Mouse (Mus musculus) heart, embryonic 16.5 days (tissue): ENCODE data around the gene Dhrs3. TPM values are rescaled to one million over a fixed set of nuclear protein-coding genes. Genes with fewer than 3 reads are reported as not detected.

Experiments used
- ATAC-seq: fragments of 200-750 bp; cut with Nextera tagmentation; replicated peaks from 2 replicates; pipeline ENCODE4 v1.8.0; 2017; ENCODE audit warnings: moderate number of reproducible peaks; ENCODE audit not compliant: insufficient read depth, low FRiP score; ENCODE audit errors: extremely low read depth
- H3K27ac ChIP-seq: fragments of 300-500 bp; sonication (generic); 2 replicates; pipeline ENCODE4 v1.5.1; 2014; ENCODE audit warnings: mild to moderate bottlenecking, low read length, control low read depth, moderate library complexity
- H3K27me3 ChIP-seq: fragments of 300-500 bp; sonication (generic); 2 replicates; pipeline ENCODE4 v1.6.1; 2014; ENCODE audit warnings: low read length, mixed read lengths; ENCODE audit not compliant: control insufficient read depth, insufficient read depth
- H3K36me3 ChIP-seq: fragments of 300-500 bp; sonication (generic); 2 replicates; pipeline ENCODE4 v1.6.1; 2014; ENCODE audit not compliant: control insufficient read depth, insufficient read depth
- H3K4me1 ChIP-seq: fragments of 300-500 bp; sonication (generic); 2 replicates; pipeline ENCODE4 v1.6.1; 2014; ENCODE audit warnings: low read length, mixed read lengths; ENCODE audit not compliant: control insufficient read depth, insufficient read depth
- H3K4me2 ChIP-seq: fragments of 300-500 bp; sonication (generic); 2 replicates; pipeline ENCODE4 v1.6.1; 2014; ENCODE audit warnings: low read depth, mild to moderate bottlenecking, control low read depth, low read length
- H3K4me3 ChIP-seq: fragments of 300-500 bp; sonication (generic); 2 replicates; pipeline ENCODE4 v1.5.1; 2014; ENCODE audit warnings: mild to moderate bottlenecking, control low read depth, low read length
- H3K9ac ChIP-seq: fragments of 300-500 bp; sonication (generic); 2 replicates; pipeline ENCODE4 v1.6.1; 2014; ENCODE audit warnings: low read length, control low read depth
- H3K9me3 ChIP-seq: fragments of 300-500 bp; sonication (generic); replicated peaks from 2 replicates; pipeline ENCODE4 v1.6.1; 2016; ENCODE audit warnings: low read length; ENCODE audit not compliant: control insufficient read depth
- WGBS: fragments of 180-500 bp; shearing (Covaris S2); extraction: QIAGEN DNeasy Blood & Tissue Kit; methylation state at CpG from one replicate; pipeline ENCODE4 v1.1.7; 2014; 5-methylcytosine and 5-hydroxymethylcytosine counted together
- polyA plus RNA-seq: library from polyadenylated mRNA; unstranded; fragments of >200 nt; fragmentation: Nextera tagmentation; extraction: Ambion mirVana; gene quantifications from 2 replicates; pipeline ENCODE4 v1.2.1, GENCODE M21; 2015

The Dhrs3 gene
- polyA plus RNA-seq, 1 experiment from 2014 or later: 36.8 TPM

DNA sequence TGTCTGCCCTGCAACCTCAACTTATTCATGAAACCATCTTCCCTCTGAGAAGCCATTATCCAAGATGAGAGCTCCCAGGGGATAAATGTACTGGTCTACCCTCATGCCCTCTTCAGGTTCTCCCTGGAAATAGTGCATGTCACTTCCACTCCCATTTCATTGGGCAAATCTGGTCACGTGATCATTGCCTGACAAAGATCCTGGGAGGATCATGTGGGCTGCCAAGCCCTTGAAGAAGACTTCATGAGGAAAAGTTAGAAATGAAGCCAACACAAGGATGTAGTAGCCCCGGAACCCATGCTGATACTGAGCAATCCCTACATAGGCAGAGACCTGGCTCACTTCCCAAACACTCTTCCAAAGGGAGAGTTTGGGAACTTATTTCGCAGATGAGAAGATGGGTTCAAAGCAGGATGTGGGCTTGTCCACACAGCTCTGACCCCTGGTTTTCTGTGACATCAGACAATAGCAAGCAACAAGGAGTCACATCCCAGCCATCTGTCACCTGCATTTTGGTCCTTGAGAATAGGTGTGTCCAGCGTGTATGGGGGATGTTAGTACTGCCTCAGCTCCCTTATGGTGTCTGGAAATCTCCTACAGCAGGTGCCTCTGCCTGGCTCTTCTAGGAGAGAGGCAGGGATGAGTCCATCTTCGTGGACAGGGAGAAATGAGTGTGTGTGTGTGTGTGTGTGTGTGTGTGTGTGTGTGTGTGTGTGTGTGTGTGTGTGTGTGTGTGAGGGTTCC is 36.2 kb downstream of the Dhrs3 start:
- Histone ChIP-seq H3K36me3 (peaks cover 6% of the 10 kb centered on the region), H3K4me1 (peaks cover 29% of the 10 kb centered on the region), H3K27me3 (no peaks in the 10 kb centered on the region), H3K9ac (no peak overlapping the region), H3K9me3 (no peaks in the 10 kb centered on the region), H3K4me2 (no peak overlapping the region), H3K27ac (peak overlapping the region; percentile 53), H3K4me3 (no peak overlapping the region)
- WGBS: 75% methylated on average over 5 of the region's 5 CpGs
- no peak for ATAC-seq

DNA sequence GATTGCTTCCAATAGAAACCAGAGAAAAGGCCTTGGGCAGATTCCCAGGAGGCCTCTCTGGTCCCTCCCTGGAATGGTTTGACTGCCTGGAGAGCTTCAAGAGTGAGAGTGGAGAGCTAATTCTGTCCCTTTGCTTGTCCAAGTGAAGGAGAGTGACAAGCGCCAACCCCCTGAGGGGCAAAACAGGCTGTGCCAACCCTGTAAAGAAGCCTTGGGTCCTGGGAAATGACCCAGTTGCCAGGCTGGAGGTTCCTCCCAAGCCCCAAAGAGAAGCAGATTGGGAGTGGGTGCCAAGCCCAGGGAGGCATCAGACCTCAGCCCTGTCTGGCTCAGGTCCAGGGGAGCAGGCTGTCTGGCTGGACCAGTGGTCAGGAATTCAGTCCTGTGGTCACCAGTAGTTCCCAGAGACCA is 37.2 kb downstream of the Dhrs3 start:
- Histone ChIP-seq H3K36me3 (peaks cover 6% of the 10 kb centered on the region), H3K4me2 (peak overlapping the region; percentile 24), H3K9me3 (no peaks in the 10 kb centered on the region), H3K4me3 (no peak overlapping the region), H3K27ac (peak overlapping the region; percentile 90), H3K4me1 (peaks cover 29% of the 10 kb centered on the region), H3K27me3 (no peaks in the 10 kb centered on the region), H3K9ac (0 out of 2 replicates have a peak overlapping the region, but pooled peaks have one; percentile 5)
- ATAC-seq: peak; percentile 68
- 33% methylated on average over 1 of the region's 1 CpGs for WGBS

DNA sequence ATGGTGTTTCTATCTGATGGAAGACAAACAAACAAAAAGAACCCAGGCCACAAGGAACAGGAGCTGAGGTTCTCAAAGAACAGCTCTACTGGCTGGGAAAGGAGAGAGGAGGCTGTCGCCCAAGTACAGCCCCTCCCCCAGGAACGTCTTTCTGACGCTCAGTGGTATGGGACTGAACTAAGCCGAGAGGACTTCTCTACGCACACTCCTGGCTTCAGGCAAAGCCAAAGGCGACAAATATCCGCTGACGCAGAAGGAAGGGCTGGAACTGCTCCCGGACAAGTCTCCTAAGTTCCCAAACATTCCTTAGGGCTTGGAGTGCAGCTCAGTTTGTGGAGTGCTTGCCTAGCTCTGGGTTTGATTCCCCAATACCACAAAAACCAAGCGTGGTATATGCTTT is 37.7 kb downstream of the Dhrs3 start:
- 9% methylated on average over 10 of the region's 10 CpGs for WGBS
- H3K36me3 ChIP-seq: peaks cover 6% of the 10 kb centered on the region
- peaks cover 29% of the 10 kb centered on the region for H3K4me1 ChIP-seq
- H3K4me3 ChIP-seq: no peak overlapping the region
- H3K4me2 ChIP-seq: peak overlapping the region; percentile 24
- H3K9me3 ChIP-seq: no peaks in the 10 kb centered on the region
- no peaks in the 10 kb centered on the region for H3K27me3 ChIP-seq
- peak overlapping the region; percentile 90 for H3K27ac ChIP-seq
- H3K9ac ChIP-seq: no peak overlapping the region
- ATAC-seq: peak; percentile 89

DNA sequence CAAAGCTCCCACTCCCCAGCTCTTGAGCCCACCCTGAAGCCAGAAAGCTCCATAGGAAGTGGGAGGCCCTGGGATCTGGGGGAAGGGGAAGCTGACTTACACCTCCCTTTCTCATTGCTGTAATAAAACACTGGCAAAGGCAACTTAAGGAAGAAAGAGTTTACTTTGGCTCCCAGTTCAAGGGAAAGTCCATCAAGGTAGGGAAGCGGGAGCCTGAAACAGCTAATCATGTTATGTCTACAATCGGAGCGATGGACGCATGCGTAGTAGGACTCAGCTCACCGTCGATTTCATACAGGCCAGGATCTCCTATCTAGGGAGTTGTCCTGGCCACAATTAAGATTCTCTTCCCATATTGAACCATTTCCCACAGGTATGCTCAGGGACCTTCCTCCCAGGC is 38.5 kb downstream of the Dhrs3 start:
- Histone ChIP-seq H3K36me3 (peaks cover 6% of the 10 kb centered on the region), H3K4me2 (no peak overlapping the region), H3K9ac (no peak overlapping the region), H3K9me3 (no peaks in the 10 kb centered on the region), H3K4me3 (no peak overlapping the region), H3K27ac (peak overlapping the region; percentile 90), H3K4me1 (peaks cover 26% of the 10 kb centered on the region), H3K27me3 (no peaks in the 10 kb centered on the region)
- 76% methylated on average over 7 of the region's 7 CpGs for WGBS
- no peak for ATAC-seq

DNA sequence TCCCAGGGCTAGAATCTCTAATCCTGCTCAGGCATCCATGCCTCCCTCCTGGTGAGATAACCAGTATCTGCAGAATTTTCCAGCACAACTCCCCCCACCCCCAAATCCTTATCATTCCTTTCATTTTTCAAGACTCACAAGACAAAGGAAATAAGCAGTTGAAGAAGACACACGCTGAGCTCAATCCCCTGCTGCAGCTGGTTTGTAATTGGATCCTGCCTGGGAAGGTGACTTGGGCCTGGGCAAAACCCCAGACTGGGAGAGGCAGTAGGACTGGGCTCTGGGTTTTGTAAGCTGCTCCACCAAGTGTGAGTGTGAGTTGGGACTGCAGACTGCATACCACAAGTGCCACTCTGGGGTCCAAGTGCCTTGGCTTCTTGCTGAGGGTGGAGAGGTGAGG is 41.9 kb downstream of the Dhrs3 start:
- H3K4me3 ChIP-seq: no peak overlapping the region
- no peaks in the 10 kb centered on the region for H3K27me3 ChIP-seq
- no peak for ATAC-seq
- no peaks in the 10 kb centered on the region for H3K36me3 ChIP-seq
- H3K9ac ChIP-seq: no peak overlapping the region
- H3K4me2 ChIP-seq: no peak overlapping the region
- 20% methylated on average over 1 of the region's 1 CpGs for WGBS
- no peak overlapping the region for H3K27ac ChIP-seq
- peaks cover 17% of the 10 kb centered on the region for H3K4me1 ChIP-seq
- no peaks in the 10 kb centered on the region for H3K9me3 ChIP-seq

DNA sequence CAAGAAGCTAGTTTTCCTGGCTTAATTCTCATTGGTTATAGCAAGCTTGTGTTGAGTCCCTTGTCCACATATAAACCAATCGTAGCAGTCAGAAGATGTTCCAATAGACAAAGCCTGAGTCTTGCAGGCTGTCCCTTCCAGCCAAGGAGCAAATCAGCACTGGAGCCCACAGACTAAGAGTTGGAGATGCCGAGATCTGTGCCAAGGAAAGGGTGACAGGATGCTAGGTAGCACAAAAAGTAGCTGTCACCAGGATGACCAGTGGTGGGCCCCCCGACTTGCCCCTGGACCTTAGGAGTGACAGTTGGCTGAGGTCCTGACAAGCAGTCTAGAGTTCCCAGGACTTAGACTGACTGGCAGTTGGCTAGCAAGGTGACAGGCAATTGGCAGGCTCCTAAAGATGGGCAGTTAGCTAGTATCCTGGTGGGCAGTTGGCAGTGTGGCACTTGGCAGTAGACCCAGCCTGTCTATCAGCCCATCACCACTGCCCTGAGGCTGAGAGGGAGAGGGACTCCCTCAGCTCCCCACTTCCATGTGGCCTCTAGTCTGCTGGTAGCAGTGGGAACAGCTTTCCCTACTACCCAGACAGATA is 44.0 kb downstream of the Dhrs3 start:
- H3K9me3 ChIP-seq: no peaks in the 10 kb centered on the region
- H3K27ac ChIP-seq: no peak overlapping the region
- no peaks in the 10 kb centered on the region for H3K36me3 ChIP-seq
- no peak overlapping the region for H3K4me3 ChIP-seq
- WGBS: 78% methylated on average over 3 of the region's 3 CpGs
- ATAC-seq: no peak
- no peaks in the 10 kb centered on the region for H3K4me1 ChIP-seq
- H3K4me2 ChIP-seq: no peak overlapping the region
- no peaks in the 10 kb centered on the region for H3K27me3 ChIP-seq
- no peak overlapping the region for H3K9ac ChIP-seq

DNA sequence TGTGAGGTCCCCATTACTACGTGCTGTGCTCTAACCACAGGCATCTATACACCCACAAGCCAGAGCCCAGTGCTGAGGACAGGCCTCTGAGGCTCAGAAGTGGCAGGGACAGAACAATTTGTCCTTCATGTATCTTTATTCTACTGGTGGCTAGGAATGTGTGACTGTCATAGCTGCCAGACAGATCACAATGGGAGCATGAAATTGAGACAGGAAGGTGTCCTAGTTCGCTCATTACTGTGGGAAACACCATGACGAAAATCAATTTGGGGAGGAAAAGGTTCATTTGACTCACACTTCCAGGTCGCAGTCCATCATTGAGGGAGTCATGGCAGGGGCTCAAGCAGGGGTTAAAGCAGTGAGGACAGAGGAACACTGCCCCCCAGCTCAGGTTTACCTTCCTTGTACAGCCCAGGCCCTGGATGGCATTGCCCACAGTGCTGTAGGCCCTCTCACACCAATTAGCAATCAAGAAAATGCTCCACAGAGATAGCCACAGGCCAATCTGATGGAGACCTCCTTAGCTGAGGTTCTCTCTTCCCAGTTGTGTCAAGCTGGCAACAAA is 47.3 kb downstream of the Dhrs3 start:
- no peak; the same call in 1 of the 2 replicates for ATAC-seq
- no peaks in the 10 kb centered on the region for H3K4me1 ChIP-seq

DNA sequence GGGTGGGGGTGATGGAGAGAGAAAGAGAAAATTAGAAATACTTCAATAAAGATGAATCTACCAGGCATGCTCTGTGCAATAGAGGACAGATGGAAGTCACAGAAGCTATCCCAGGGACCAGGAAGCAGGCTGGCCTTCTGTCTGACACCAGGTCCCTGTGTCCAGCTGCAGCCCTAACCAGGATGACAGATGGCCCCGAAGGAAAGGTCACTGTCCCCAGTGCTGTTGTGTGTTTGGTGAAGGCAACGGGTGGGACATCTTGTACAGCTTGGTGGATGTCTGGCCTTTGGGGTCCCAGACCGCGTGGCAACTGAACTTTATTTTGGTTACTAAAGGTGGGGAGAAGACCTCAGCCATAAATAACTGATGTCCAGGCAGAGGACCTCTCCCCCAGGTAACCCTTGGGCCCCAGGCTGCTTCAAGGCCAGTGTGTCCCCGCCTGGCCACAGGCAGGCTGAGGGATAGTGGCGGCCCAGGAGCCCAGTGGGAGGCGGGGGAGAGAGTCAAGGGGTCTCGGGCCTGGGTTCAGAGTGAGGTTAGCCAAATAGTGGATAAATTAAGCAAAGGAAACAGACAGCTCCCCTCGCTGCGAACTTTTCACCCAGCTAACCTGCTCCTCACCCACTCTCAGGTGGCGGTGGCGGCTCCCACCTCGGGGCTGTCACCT is 48.3 kb downstream of the Dhrs3 start:
- Histone ChIP-seq H3K4me1 (no peaks in the 10 kb centered on the region), H3K4me2 (no peak overlapping the region), H3K4me3 (no peak overlapping the region), H3K9me3 (no peaks in the 10 kb centered on the region), H3K27ac (no peak overlapping the region), H3K36me3 (no peaks in the 10 kb centered on the region), H3K27me3 (no peaks in the 10 kb centered on the region), H3K9ac (no peak overlapping the region)
- ATAC-seq: no peak
- WGBS: 67% methylated on average over 13 of the region's 13 CpGs

More for the DNA sequence above, 47.3 kb downstream of the Dhrs3 start:
- H3K27ac ChIP-seq: no peak overlapping the region
- H3K36me3 ChIP-seq: no peaks in the 10 kb centered on the region
- H3K9me3 ChIP-seq: no peaks in the 10 kb centered on the region
- H3K9ac ChIP-seq: no peak overlapping the region
- no peak overlapping the region for H3K4me2 ChIP-seq
- H3K4me3 ChIP-seq: no peak overlapping the region
- no peaks in the 10 kb centered on the region for H3K27me3 ChIP-seq
- WGBS: 77% methylated on average over 4 of the region's 4 CpGs

DNA sequence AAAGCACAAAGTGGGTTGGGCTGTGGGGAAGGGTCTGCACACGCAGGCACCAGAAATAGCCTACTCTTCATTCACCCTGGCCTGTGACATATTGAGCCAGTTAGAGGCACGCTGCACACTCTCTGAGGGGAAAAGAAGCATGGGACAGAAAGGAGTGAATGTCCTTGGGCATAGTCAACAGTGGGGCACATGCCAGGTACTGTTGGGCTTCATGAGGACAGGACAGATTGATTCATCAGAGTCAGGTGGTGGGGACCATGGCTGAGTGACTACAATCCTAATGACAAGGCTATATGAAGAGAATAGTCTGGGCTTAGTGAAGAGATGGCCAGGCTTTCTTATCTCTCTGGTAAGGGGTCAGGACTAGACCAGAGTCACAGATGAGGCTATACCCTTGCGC is 49.8 kb downstream of the Dhrs3 start:
- Histone ChIP-seq H3K9me3 (no peaks in the 10 kb centered on the region), H3K36me3 (no peaks in the 10 kb centered on the region), H3K4me2 (no peak overlapping the region), H3K27ac (no peak overlapping the region), H3K4me1 (peaks cover 2% of the 10 kb centered on the region), H3K27me3 (no peaks in the 10 kb centered on the region), H3K9ac (no peak overlapping the region), H3K4me3 (no peak overlapping the region)
- ATAC-seq: no peak
- 85% methylated on average over 3 of the region's 3 CpGs for WGBS
